Mouse (Mus musculus) lung, adult 2 months (tissue): ENCODE results near the gene Lsm14a.

ENCODE experiments used
- CTCF ChIP-seq: fragments of 200-500 bp; IDR thresholded peaks from 2 replicates; pipeline ENCODE4 v1.5.1; 2011; ENCODE audit warnings: mild to moderate bottlenecking, low read length, control low read depth; ENCODE audit not compliant: insufficient read depth
- POLR2A ChIP-seq: fragments of 200-500 bp; IDR thresholded peaks from 2 replicates; pipeline ENCODE4 v1.6.1; 2011; ENCODE audit warnings: low read depth, mild to moderate bottlenecking, control low read depth, low read length, borderline replicate concordance; ENCODE audit errors: extremely low read depth

GRCm38 (mm10) chr7:34438903-34439302 is 45.8 kb upstream of the Lsm14a start:
- TF ChIP-seq CTCF: no peak
- no peak for TF ChIP-seq POLR2A
